Mouse (Mus musculus) midbrain, embryonic 14.5 days (tissue): ENCODE measurements around the gene Hip1r. TPM values are rescaled to one million over a fixed set of nuclear protein-coding genes. Genes with fewer than 3 reads are reported as not detected.

ENCODE experiments used
- ATAC-seq: fragments of 200-750 bp; cut with Nextera tagmentation; 2 replicates; pipeline ENCODE4 v1.8.0; 2017; ENCODE audit warnings: moderate number of reproducible peaks, moderate library complexity; ENCODE audit not compliant: low FRiP score, low TSS enrichment
- DNase-seq: peaks from one replicate; pipeline ENCODE4 v3.0.0-alpha.2; 2015
- H3K27ac ChIP-seq: fragments of 300-500 bp; sonication (generic); replicated peaks from 2 replicates; pipeline ENCODE4 v1.5.1; 2014; ENCODE audit warnings: mild to moderate bottlenecking, low read depth, low read length, moderate library complexity
- H3K27me3 ChIP-seq: fragments of 300-500 bp; sonication (generic); 2 replicates; pipeline ENCODE4 v1.6.1; 2014; ENCODE audit warnings: low read length, control low read depth, mixed read lengths; ENCODE audit not compliant: control insufficient read depth, insufficient read depth
- H3K36me3 ChIP-seq: fragments of 300-500 bp; sonication (generic); 2 replicates; pipeline ENCODE4 v1.6.1; 2014; ENCODE audit warnings: low read length, control low read depth; ENCODE audit not compliant: control insufficient read depth, insufficient read depth
- H3K4me1 ChIP-seq: fragments of 300-500 bp; sonication (generic); 2 replicates; pipeline ENCODE4 v1.6.1; 2014; ENCODE audit warnings: mild to moderate bottlenecking, antibody characterized with exemption, low read length, control low read depth; ENCODE audit not compliant: control insufficient read depth, insufficient read depth
- H3K4me2 ChIP-seq: fragments of 300-500 bp; sonication (generic); 2 replicates; pipeline ENCODE4 v1.6.1; 2014; ENCODE audit warnings: mild to moderate bottlenecking, low read length, moderate library complexity
- H3K4me3 ChIP-seq: fragments of 300-500 bp; sonication (generic); replicated peaks from 2 replicates; pipeline ENCODE4 v1.5.1; 2014; ENCODE audit warnings: low read depth, low read length
- H3K9ac ChIP-seq: fragments of 300-500 bp; sonication (generic); replicated peaks from 2 replicates; pipeline ENCODE4 v1.6.1; 2014; ENCODE audit warnings: mild to moderate bottlenecking, low read length, moderate library complexity
- H3K9me3 ChIP-seq: fragments of 300-500 bp; sonication (generic); 2 replicates; pipeline ENCODE4 v1.6.1; 2016; ENCODE audit warnings: low read length, control low read depth, mixed read lengths; ENCODE audit not compliant: control insufficient read depth
- WGBS: fragments of 180-500 bp; shearing (Covaris S2); extraction: QIAGEN DNeasy Blood & Tissue Kit; methylation state at CpG from one replicate; pipeline ENCODE4 v1.1.7; 2014; 5-methylcytosine and 5-hydroxymethylcytosine counted together
- polyA plus RNA-seq: library from polyadenylated mRNA; unstranded; fragments of >200 nt; fragmentation: Nextera tagmentation; extraction: Ambion mirVana; gene quantifications from 2 replicates; pipeline ENCODE4 v1.2.1, GENCODE M21; 2014

Gene Hip1r
- polyA plus RNA-seq, 1 experiment from 2014 or later, result 24.7 TPM

GRCm38 (mm10) chr5:124027702-124028470, 54.5 kb downstream of the Hip1r start:
- no peaks in the 10 kb centered on the region for H3K27me3 ChIP-seq
- H3K9ac ChIP-seq, result peak overlapping the region; percentile 16; the same call in 1 of the 2 replicates
- H3K4me2 ChIP-seq, result peak overlapping the region; percentile 83
- ATAC-seq (no peak), DNase-seq (no peak)
- no peaks in the 10 kb centered on the region for H3K9me3 ChIP-seq
- 38% methylated on average over 19 of the region's 19 CpGs for WGBS
- peak overlapping the region; percentile 42; the same call in 1 of the 2 replicates for H3K27ac ChIP-seq
- H3K36me3 ChIP-seq, result no peaks in the 10 kb centered on the region
- H3K4me1 ChIP-seq, result peaks cover 51% of the 10 kb centered on the region
- H3K4me3 ChIP-seq, result no peak overlapping the region; the same call in 1 of the 2 replicates

GRCm38 (mm10) chr5:124028680-124029079, 55.3 kb downstream of the Hip1r start:
- Histone ChIP-seq H3K9ac (no peak overlapping the region), H3K4me1 (peaks cover 50% of the 10 kb centered on the region), H3K4me2 (peak overlapping the region; percentile 83), H3K27ac (peak overlapping the region; percentile 42; the same call in 1 of the 2 replicates), H3K27me3 (no peaks in the 10 kb centered on the region), H3K36me3 (no peaks in the 10 kb centered on the region), H3K4me3 (no peak overlapping the region; the same call in 1 of the 2 replicates), H3K9me3 (no peaks in the 10 kb centered on the region)
- 42% methylated on average over 7 of the region's 7 CpGs for WGBS
- no peak for DNase-seq
- no peak for ATAC-seq

- DNase-seq (no peak), ATAC-seq (no peak)
- Histone ChIP-seq H3K4me1 (peaks cover 43% of the 10 kb centered on the region), H3K4me3 (peak overlapping the region; percentile 95), H3K9me3 (no peaks in the 10 kb centered on the region), H3K27me3 (no peaks in the 10 kb centered on the region), H3K36me3 (no peaks in the 10 kb centered on the region), H3K27ac (no peak overlapping the region), H3K4me2 (peak overlapping the region; percentile 83), H3K9ac (0 out of 2 replicates have a peak overlapping the region, but pooled peaks have one; percentile 2)
- WGBS, result 87% methylated on average over 19 of the region's 19 CpGs
These were observed 56.0 kb downstream of the Hip1r start for GRCm38 (mm10) chr5:124029220-124030035.

GRCm38 (mm10) chr5:124030386-124031067, 57.1 kb downstream of the Hip1r start:
- Histone ChIP-seq H3K27me3 (no peaks in the 10 kb centered on the region), H3K27ac (peak overlapping the region; percentile 93), H3K9me3 (no peaks in the 10 kb centered on the region), H3K4me3 (peak overlapping the region; percentile 95), H3K36me3 (no peaks in the 10 kb centered on the region), H3K4me2 (peak overlapping the region; percentile 83), H3K9ac (peak overlapping the region; percentile 96), H3K4me1 (peaks cover 32% of the 10 kb centered on the region)
- DNase-seq, result peak; percentile 66
- ATAC-seq, result peak; percentile 2; the same call in 1 of the 2 replicates
- 12% methylated on average over 12 of the region's 12 CpGs for WGBS

- peak overlapping the region; percentile 96 for H3K9ac ChIP-seq
- H3K9me3 ChIP-seq, result no peaks in the 10 kb centered on the region
- peak overlapping the region; percentile 83 for H3K4me2 ChIP-seq
- under 1% methylated on average over 25 of the region's 26 CpGs for WGBS
- H3K4me1 ChIP-seq, result peaks cover 24% of the 10 kb centered on the region
- H3K36me3 ChIP-seq, result no peaks in the 10 kb centered on the region
- peak overlapping the region; percentile 93 for H3K27ac ChIP-seq
- ATAC-seq (peak; percentile 59; the same call in 1 of the 2 replicates), DNase-seq (peak; percentile 68)
- H3K27me3 ChIP-seq, result no peaks in the 10 kb centered on the region
- peak overlapping the region; percentile 95 for H3K4me3 ChIP-seq
These were observed 57.9 kb downstream of the Hip1r start for GRCm38 (mm10) chr5:124031068-124031955.

- H3K36me3 ChIP-seq, result no peaks in the 10 kb centered on the region
- ATAC-seq (peak; percentile 78), DNase-seq (peak; percentile 96)
- no peaks in the 10 kb centered on the region for H3K27me3 ChIP-seq
- peak within 1 kb of the TSS; percentile 96 for H3K9ac ChIP-seq
- H3K4me3 ChIP-seq, result peak within 1 kb of the TSS; percentile 95
- H3K27ac ChIP-seq, result peak within 1 kb of the TSS; percentile 93
- H3K9me3 ChIP-seq, result no peaks in the 10 kb centered on the region
- H3K4me1 ChIP-seq, result peaks cover 23% of the 10 kb centered on the region
- WGBS, result under 1% methylated on average over 52 of the region's 52 CpGs
- peak within 1 kb of the TSS; percentile 83 for H3K4me2 ChIP-seq
These were observed 58.6 kb downstream of the Hip1r start, which contains the start of gene Vps37b for GRCm38 (mm10) chr5:124032001-124032508. Gene Vps37b (minus strand): TSS chr5:124032270.

- Histone ChIP-seq H3K4me3 (no peak overlapping the region), H3K27ac (no peak overlapping the region), H3K4me1 (peaks cover 8% of the 10 kb centered on the region), H3K27me3 (no peaks in the 10 kb centered on the region), H3K9me3 (no peaks in the 10 kb centered on the region), H3K4me2 (no peak overlapping the region), H3K36me3 (no peaks in the 10 kb centered on the region), H3K9ac (no peak overlapping the region)
- no peak for ATAC-seq
- WGBS, result 82% methylated on average over 11 of the region's 11 CpGs
- DNase-seq, result no peak
These were observed 61.0 kb downstream of the Hip1r start for GRCm38 (mm10) chr5:124034471-124034870.
